Mouse (Mus musculus) liver, embryonic 14.5 days (tissue): ENCODE results near the gene Rasa4. TPM values are rescaled to one million over a fixed set of nuclear protein-coding genes. Genes with fewer than 3 reads are reported as not detected.
A peak's percentile ranks its signal among the peaks of the same experiment; 100 is the strongest.

Source experiments
- ATAC-seq: fragments of 200-750 bp; cut with Nextera tagmentation; 2 replicates; pipeline ENCODE4 v1.8.0; 2017; ENCODE audit warnings: moderate number of reproducible peaks, mild to moderate bottlenecking, moderate library complexity; ENCODE audit not compliant: insufficient read depth
- DNase-seq, 3 experiments: peaks; one replicate each; pipeline ENCODE4 v3.0.0-alpha.2; 2012 to 2013; ENCODE audit warnings: low read depth in 3 of 3, low spot score in 3 of 3
- H3K27ac ChIP-seq: fragments of 300-500 bp; sonication (generic); 2 replicates; pipeline ENCODE4 v1.5.1; 2014; ENCODE audit warnings: moderate library complexity, mild to moderate bottlenecking, control low read depth, inconsistent platforms
- H3K27me3 ChIP-seq: fragments of 300-500 bp; sonication (generic); 2 replicates; pipeline ENCODE4 v1.6.1; 2014; ENCODE audit warnings: mild to moderate bottlenecking, low read length, moderate library complexity; ENCODE audit not compliant: control insufficient read depth, insufficient read depth
- H3K36me3 ChIP-seq: fragments of 300-500 bp; sonication (generic); replicated peaks from 2 replicates; pipeline ENCODE4 v1.6.1; 2014; ENCODE audit warnings: low read depth; ENCODE audit not compliant: control insufficient read depth, insufficient read depth
- H3K4me1 ChIP-seq, 2 experiments: fragments of 200-500 bp in 1 of 2; fragments of 300-500 bp in 1 of 2; sonication (generic) in 1 of 2; replicated peaks; 2 replicates each; pipeline ENCODE4 v1.6.1; 2012 to 2014; ENCODE audit warnings: antibody characterized with exemption in 1 of 2, inconsistent platforms in 1 of 2, low read length in 1 of 2; ENCODE audit not compliant: control insufficient read depth in 2 of 2, insufficient read depth in 2 of 2
- H3K4me2 ChIP-seq: fragments of 300-500 bp; sonication (generic); 2 replicates; pipeline ENCODE4 v1.6.1; 2014; ENCODE audit warnings: low read depth, mild to moderate bottlenecking, control low read depth, moderate library complexity
- H3K4me3 ChIP-seq, 2 experiments: fragments of 200-500 bp in 1 of 2; fragments of 300-500 bp in 1 of 2; sonication (generic) in 1 of 2; 2 replicates each; pipeline ENCODE4 v1.5.1; 2012 to 2014; ENCODE audit warnings: low read depth in 2 of 2, low read length in 2 of 2, mild to moderate bottlenecking in 2 of 2, control low read depth in 1 of 2, inconsistent platforms in 1 of 2, moderate library complexity in 1 of 2; ENCODE audit not compliant: insufficient read depth in 1 of 2
- H3K9ac ChIP-seq: fragments of 300-500 bp; sonication (generic); replicated peaks from 2 replicates; pipeline ENCODE4 v1.6.1; 2014; ENCODE audit warnings: mild to moderate bottlenecking, control low read depth, moderate library complexity
- H3K9me3 ChIP-seq: fragments of 300-500 bp; sonication (generic); 2 replicates; pipeline ENCODE4 v1.6.1; 2016; ENCODE audit warnings: low read length, mixed read lengths; ENCODE audit not compliant: control insufficient read depth
- CTCF ChIP-seq: IDR thresholded peaks from 2 replicates; pipeline ENCODE4 v1.5.1; 2016; ENCODE audit warnings: antibody characterized with exemption, low read depth, control low read depth
- EP300 ChIP-seq: IDR thresholded peaks from 2 replicates; pipeline ENCODE4 v1.6.1; 2016; ENCODE audit warnings: antibody characterized with exemption, low read depth
- WGBS: fragments of 180-500 bp; shearing (Covaris S2); extraction: QIAGEN DNeasy Blood & Tissue Kit; methylation state at CpG from one replicate; pipeline ENCODE4 v1.1.7; 2014; ENCODE audit not compliant: insufficient replicate concordance; 5-methylcytosine and 5-hydroxymethylcytosine counted together
- polyA plus RNA-seq, 2 experiments: library from polyadenylated mRNA; depleted of rRNA in 1 of 2; stranded (reverse) in 1 of 2; unstranded in 1 of 2; fragments of >200 nt; fragmentation: Nextera tagmentation in 1 of 2; extraction: Ambion mirVana in 1 of 2; gene quantifications; 2 replicates each; pipeline versions ENCODE4 v1.2.1 to v1.2.3; 2012 to 2014

The Rasa4 gene
- polyA plus RNA-seq, 2 experiments: 0.93 to 1.4 TPM

DNA sequence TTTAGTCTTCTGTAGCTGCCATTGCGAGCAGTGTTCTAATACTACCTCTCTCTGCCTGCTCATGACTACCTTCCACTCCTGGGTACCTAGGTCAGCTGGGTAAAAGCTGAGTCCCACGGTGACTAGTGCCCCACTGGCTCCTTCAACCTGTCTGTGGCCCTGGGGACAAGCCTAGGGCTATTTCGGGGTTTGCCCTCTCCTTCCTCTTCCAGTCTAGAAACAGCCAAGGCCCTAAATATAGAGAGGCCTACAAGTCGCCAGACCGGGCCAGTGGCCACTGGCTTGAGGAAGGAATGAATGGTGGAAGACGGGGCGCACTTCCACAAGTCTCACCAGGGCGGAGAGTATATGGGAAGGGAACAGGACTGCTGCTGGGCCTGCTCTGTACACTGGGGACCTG lies 2.6 kb downstream of the Rasa4 start:
- Histone ChIP-seq H3K4me1 (peaks cover 0 to 10% of the 10 kb centered on the region in 2 experiments; a peak in 2 of 4 replicates), H3K9me3 (no peaks in the 10 kb centered on the region), H3K4me2 (no peak overlapping the region), H3K27me3 (peaks cover 10% of the 10 kb centered on the region), H3K36me3 (no peaks in the 10 kb centered on the region), H3K9ac (no peak overlapping the region), H3K27ac (no peak overlapping the region), H3K4me3 (no peak overlapping the region)
- ATAC-seq (no peak), DNase-seq (no peak)
- WGBS: 54% methylated on average over 8 of the region's 8 CpGs
- TF ChIP-seq CTCF (no peak), EP300 (no peak)

DNA sequence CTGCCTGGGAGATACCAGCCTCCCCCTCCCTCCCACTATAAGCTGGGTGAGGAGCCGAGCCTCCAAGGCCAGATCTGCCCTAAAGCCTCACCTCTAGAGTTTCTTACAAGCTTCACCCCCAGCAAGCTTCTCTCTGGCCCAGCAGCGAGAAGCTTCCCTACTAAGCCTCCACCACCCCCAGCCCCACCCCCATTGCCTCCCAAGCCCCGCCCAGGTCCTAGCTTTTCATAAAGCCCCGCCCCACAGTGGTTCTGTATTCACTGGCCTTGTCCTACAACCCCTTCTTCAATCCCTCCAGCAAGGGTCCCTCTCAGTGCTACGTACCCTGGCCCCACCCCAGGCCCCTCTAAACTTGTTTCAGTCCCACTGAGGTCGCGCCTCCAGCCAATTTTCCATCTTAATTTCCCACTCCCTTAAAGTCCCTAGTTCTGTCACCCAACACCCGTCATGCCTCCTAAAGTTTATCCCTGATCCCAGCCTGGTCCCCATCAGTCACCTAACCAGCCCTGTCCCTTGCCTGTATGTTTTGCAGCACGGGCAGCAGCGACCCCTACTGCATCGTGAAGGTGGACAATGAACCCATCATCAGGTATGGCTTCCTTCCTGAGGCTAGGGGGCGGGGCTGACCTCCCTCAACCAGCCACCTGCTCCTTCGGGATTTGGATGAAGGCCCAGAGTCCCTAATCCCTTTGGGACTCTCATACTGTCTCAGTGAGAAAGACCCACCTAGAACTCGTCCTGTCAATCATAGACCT lies 5.3 kb downstream of the Rasa4 start:
- H3K9me3 ChIP-seq: no peaks in the 10 kb centered on the region
- H3K36me3 ChIP-seq: no peaks in the 10 kb centered on the region
- H3K4me3 ChIP-seq: no peak overlapping the region
- 18% methylated on average over 14 of the region's 14 CpGs for WGBS
- DNase-seq: no peak
- no peak overlapping the region for H3K9ac ChIP-seq
- peak; percentile 47 for TF ChIP-seq CTCF
- TF ChIP-seq EP300: no peak
- H3K27ac ChIP-seq: no peak overlapping the region
- peaks cover 0 to 5% of the 10 kb centered on the region in 2 experiments; a peak in 2 of 4 replicates for H3K4me1 ChIP-seq
- H3K27me3 ChIP-seq: peaks cover 9% of the 10 kb centered on the region
- H3K4me2 ChIP-seq: no peak overlapping the region
- ATAC-seq: no peak

DNA sequence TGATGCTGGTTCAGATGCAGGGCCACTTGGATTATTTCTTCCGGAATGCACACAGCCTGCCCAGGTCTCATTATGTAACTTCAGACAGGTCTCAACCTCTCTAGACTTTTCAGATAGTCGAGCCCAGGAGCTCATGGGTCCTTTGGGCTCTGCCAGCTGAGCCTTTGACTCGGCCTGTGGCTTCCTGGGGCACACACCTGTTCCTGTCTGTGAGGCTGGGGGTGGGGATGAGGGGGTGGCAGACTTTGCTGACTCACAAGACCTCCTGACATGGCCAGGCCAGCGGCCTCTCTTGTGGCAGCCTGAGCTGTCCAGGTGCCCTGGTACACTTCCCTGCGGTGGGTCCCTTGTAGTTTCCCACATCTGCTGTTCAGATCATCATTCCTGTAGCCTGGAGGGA lies 8.2 kb downstream of the Rasa4 start:
- no peak for TF ChIP-seq EP300
- no peak for TF ChIP-seq CTCF
- H3K4me1 ChIP-seq: no peaks in the 10 kb centered on the region
- H3K9me3 ChIP-seq: no peaks in the 10 kb centered on the region
- DNase-seq (no peak), ATAC-seq (no peak)
- H3K27me3 ChIP-seq: no peaks in the 10 kb centered on the region; the same call in 1 of the 2 replicates
- no peak overlapping the region for H3K4me2 ChIP-seq
- H3K27ac ChIP-seq: no peak overlapping the region
- H3K9ac ChIP-seq: no peak overlapping the region
- H3K36me3 ChIP-seq: no peaks in the 10 kb centered on the region
- H3K4me3 ChIP-seq: no peak overlapping the region
- WGBS: 43% methylated on average over 5 of the region's 5 CpGs

DNA sequence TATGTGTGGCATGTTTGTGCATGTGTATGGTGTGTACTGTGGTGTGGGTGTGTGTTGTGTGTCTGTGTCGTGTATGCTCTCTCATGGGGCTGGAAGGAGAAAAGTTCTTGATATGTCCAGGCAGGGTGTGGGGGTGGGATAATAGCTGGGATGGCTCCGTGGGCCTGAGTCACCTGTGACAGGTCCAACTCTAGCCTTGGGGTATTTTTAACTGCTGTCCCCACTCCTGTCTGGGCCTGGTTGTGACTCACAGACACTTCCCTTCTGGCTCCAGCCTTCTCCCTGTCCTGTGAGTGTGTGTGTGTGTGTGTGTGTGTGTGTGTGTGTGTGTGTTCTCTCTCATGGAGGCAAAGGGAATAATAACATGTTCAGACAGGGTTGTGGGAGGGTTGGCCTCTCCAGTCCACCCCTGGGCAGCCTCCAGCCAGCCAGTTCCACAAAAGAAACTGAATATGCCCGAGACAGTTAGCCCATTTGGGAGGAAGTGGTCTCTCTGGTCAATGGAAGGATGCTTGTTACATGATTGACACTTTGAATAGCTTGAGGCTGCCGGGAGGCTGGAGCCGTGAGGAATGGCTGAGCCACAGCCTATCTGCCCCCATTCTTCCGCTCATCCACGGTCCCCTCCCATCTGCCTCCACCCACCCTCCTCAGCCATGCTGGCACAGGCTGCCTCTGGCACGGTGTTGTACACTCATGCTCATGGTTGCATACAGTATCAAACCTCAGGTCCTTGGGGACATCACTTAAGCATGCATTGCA lies 10.7 kb downstream of the Rasa4 start:
- Histone ChIP-seq H3K9me3 (no peaks in the 10 kb centered on the region), H3K9ac (no peak overlapping the region), H3K4me1 (no peaks in the 10 kb centered on the region), H3K4me2 (no peak overlapping the region), H3K36me3 (no peaks in the 10 kb centered on the region), H3K27ac (no peak overlapping the region), H3K4me3 (no peak overlapping the region), H3K27me3 (no peaks in the 10 kb centered on the region; the same call in 1 of the 2 replicates)
- ATAC-seq: no peak
- DNase-seq: no peak
- 19% methylated on average over 8 of the region's 8 CpGs for WGBS
- TF ChIP-seq EP300 (no peak), CTCF (no peak)

DNA sequence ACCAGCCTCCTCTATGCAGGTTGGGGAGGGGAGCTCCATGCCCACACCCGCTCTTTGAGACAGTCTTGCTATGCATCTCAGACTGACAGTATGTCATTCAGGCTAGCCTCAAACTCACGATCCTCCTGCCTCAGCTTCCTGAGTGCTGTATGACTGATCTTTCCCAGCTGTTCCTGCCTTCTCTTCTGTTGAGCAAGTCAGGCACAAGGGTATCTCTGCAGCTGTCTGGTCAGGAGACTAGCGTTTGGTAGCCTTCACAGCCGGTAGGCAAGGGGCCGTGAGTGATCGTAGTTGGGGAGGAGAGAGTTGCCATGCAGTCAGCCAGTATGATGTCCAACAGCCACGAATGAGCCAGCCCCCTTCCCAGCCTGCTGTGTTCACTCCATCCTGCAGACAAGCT lies 11.4 kb downstream of the Rasa4 start:
- no peaks in the 10 kb centered on the region for H3K36me3 ChIP-seq
- no peak overlapping the region for H3K27ac ChIP-seq
- TF ChIP-seq EP300 (no peak), CTCF (no peak)
- DNase-seq: no peak
- no peak overlapping the region for H3K4me2 ChIP-seq
- 45% methylated on average over 7 of the region's 7 CpGs for WGBS
- H3K9me3 ChIP-seq: no peaks in the 10 kb centered on the region
- no peak for ATAC-seq
- H3K4me1 ChIP-seq: no peaks in the 10 kb centered on the region
- H3K27me3 ChIP-seq: no peaks in the 10 kb centered on the region; the same call in 1 of the 2 replicates
- H3K4me3 ChIP-seq: no peak overlapping the region
- no peak overlapping the region for H3K9ac ChIP-seq
